Mouse (Mus musculus): Measurements from ENCODE around the gene Saal1. TPM values are rescaled to one million over a fixed set of nuclear protein-coding genes. Genes with fewer than 3 reads are reported as not detected.

Saal1 gene
- polyA plus RNA-seq, 1 experiment from 2014 or later = 14.2 TPM

DNA sequence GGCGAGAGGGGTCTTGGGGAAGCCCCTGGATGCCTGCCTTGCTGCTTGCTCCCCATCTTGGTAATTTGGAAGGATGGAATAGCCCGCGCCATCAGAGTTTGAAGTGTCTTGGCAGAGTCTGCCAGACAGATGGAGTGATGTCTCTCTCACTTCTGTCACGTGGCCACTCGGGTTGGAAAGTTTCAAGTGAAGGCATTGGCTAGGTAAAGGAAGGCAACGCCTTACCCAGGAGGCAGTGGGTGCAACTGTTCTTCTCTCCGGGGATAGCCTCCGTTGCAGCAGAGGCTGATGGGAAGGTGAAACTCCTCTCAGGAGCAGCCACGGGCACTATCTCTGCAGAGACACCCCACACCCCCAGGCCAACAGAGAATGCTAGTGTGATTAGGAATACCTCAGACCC, 10.0 kb upstream of the Saal1 start:
- Histone ChIP-seq H3K27me3 (ENCODE audit: control insufficient read depth, insufficient read depth, low read length) (no peaks in the 10 kb centered on the region), H3K9ac (ENCODE audit: low read length) (no peak overlapping the region), H3K36me3 (ENCODE audit: control insufficient read depth, insufficient read depth, low read length) (no peaks in the 10 kb centered on the region), H3K4me1 (ENCODE audit: control insufficient read depth in 2 of 2, insufficient read depth in 2 of 2, low read length in 2 of 2) (no peaks in the 10 kb centered on the region; a peak in 1 of 4 replicates), H3K27ac (replicated peaks in 1 of 2; ENCODE audit: control insufficient read depth in 1 of 2, insufficient read depth in 1 of 2, low read depth in 2 of 2, low read length in 2 of 2) (no peak overlapping the region), H3K4me3 (ENCODE audit: control insufficient read depth in 1 of 2, insufficient read depth in 1 of 2, low read depth in 1 of 2, low read length in 2 of 2) (no peak overlapping the region), H3K9me3 (ENCODE audit: control insufficient read depth, low read length) (no peaks in the 10 kb centered on the region), H3K4me2 (ENCODE audit: low read length) (no peak overlapping the region)
- 71% methylated on average over 9 of the region's 9 CpGs for WGBS
- ATAC-seq (ENCODE audit: insufficient number of reproducible peaks, insufficient read depth, low FRiP score, low read depth) = no peak

DNA sequence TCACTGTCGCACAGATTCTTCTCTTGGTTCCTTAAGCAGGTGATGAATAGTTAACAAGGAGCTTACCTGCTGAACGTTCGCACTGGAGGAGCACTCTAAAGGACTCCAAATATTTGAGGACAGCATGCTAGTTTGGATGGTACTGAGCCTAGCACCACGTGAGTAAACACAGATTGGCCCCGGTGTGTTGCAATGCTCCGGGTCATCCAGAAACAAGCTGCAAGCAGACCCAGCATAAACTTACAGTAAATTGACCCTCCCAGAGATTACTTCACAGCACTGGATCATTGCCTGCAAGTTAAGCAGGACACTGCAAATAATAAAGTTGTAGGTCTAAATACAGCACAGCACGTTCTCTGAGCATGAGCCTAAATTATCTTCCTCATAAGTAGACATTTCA, 9.0 kb upstream of the Saal1 start:
- 59% methylated on average over 7 of the region's 7 CpGs for WGBS
- no peaks in the 10 kb centered on the region; a peak in 1 of 4 replicates for H3K4me1 ChIP-seq (ENCODE audit: control insufficient read depth in 2 of 2, insufficient read depth in 2 of 2, low read length in 2 of 2)
- H3K9ac ChIP-seq (ENCODE audit: low read length) = no peak overlapping the region
- H3K4me2 ChIP-seq (ENCODE audit: low read length) = no peak overlapping the region
- H3K9me3 ChIP-seq (ENCODE audit: control insufficient read depth, low read length) = no peaks in the 10 kb centered on the region
- no peak overlapping the region for H3K4me3 ChIP-seq (ENCODE audit: control insufficient read depth in 1 of 2, insufficient read depth in 1 of 2, low read depth in 1 of 2, low read length in 2 of 2)
- no peak overlapping the region for H3K27ac ChIP-seq (replicated peaks in 1 of 2; ENCODE audit: control insufficient read depth in 1 of 2, insufficient read depth in 1 of 2, low read depth in 2 of 2, low read length in 2 of 2)
- no peaks in the 10 kb centered on the region for H3K36me3 ChIP-seq (ENCODE audit: control insufficient read depth, insufficient read depth, low read length)
- H3K27me3 ChIP-seq (ENCODE audit: control insufficient read depth, insufficient read depth, low read length) = no peaks in the 10 kb centered on the region
- no peak for ATAC-seq (ENCODE audit: insufficient number of reproducible peaks, insufficient read depth, low FRiP score, low read depth)

DNA sequence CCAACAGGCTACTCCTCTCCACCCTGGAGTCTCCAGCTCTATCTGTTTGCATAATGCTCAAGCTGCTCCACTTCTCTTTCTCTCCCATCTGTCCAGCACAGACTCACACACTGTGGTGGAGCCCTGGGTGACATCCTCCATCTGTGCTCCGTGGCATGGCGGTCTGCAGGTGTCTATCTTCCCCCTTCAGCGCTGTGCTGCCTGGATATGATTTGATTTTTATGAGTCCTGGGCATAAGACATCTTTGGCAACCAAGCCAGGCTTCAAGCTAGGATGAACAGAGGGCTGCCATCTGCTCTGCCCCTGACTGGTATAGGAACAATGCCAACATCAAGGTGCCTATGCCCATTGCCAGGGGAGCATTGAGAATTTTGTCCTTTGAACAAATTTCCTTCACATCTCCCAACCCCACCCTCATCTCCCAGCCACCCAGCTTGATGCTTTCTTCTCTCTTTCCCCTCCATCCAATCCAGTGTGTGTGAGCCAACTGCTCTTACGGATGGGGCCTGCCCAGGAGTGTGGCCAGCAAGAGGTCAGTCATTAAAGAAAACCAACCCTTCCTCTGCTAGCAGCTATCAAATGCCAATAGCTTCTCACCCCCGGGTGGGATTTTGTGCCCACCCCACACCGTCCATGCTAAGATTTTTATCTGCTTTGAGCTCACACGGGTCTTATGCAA, 8.3 kb upstream of the Saal1 start:
- 77% methylated on average over 7 of the region's 7 CpGs for WGBS
- no peaks in the 10 kb centered on the region for H3K27me3 ChIP-seq (ENCODE audit: control insufficient read depth, insufficient read depth, low read length)
- H3K9me3 ChIP-seq (ENCODE audit: control insufficient read depth, low read length) = no peaks in the 10 kb centered on the region
- no peaks in the 10 kb centered on the region for H3K36me3 ChIP-seq (ENCODE audit: control insufficient read depth, insufficient read depth, low read length)
- no peak overlapping the region for H3K4me3 ChIP-seq (ENCODE audit: control insufficient read depth in 1 of 2, insufficient read depth in 1 of 2, low read depth in 1 of 2, low read length in 2 of 2)
- ATAC-seq (ENCODE audit: insufficient number of reproducible peaks, insufficient read depth, low FRiP score, low read depth) = no peak
- H3K4me1 ChIP-seq (ENCODE audit: control insufficient read depth in 2 of 2, insufficient read depth in 2 of 2, low read length in 2 of 2) = no peaks in the 10 kb centered on the region; a peak in 1 of 4 replicates
- H3K9ac ChIP-seq (ENCODE audit: low read length) = no peak overlapping the region
- H3K27ac ChIP-seq (replicated peaks in 1 of 2; ENCODE audit: control insufficient read depth in 1 of 2, insufficient read depth in 1 of 2, low read depth in 2 of 2, low read length in 2 of 2) = no peak overlapping the region
- H3K4me2 ChIP-seq (ENCODE audit: low read length) = no peak overlapping the region

DNA sequence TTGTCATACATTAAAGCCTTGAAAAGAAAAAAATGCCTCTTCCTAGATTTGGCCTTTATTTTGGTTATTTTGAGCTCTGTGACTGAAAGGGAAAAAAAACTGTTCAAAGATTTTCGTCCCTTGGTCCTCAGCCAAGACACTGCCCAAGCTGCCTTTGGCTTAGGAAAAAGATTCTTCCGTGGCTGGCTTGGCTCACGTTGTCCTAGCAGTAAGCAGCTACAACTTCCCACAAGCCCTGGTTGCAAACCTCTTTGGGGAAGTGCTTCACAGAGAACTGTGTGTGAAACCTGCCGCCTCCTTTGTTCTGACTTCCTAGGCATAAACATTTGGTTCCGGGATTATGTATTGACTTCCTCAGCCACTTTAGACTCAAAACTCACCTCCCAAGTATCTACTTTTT, 6.4 kb upstream of the Saal1 start:
- no peaks in the 10 kb centered on the region for H3K9me3 ChIP-seq (ENCODE audit: control insufficient read depth, low read length)
- no peak overlapping the region for H3K4me3 ChIP-seq (ENCODE audit: control insufficient read depth in 1 of 2, insufficient read depth in 1 of 2, low read depth in 1 of 2, low read length in 2 of 2)
- no peak overlapping the region for H3K4me2 ChIP-seq (ENCODE audit: low read length)
- no peaks in the 10 kb centered on the region for H3K36me3 ChIP-seq (ENCODE audit: control insufficient read depth, insufficient read depth, low read length)
- no peak overlapping the region for H3K27ac ChIP-seq (replicated peaks in 1 of 2; ENCODE audit: control insufficient read depth in 1 of 2, insufficient read depth in 1 of 2, low read depth in 2 of 2, low read length in 2 of 2)
- ATAC-seq (ENCODE audit: insufficient number of reproducible peaks, insufficient read depth, low FRiP score, low read depth) = no peak
- H3K9ac ChIP-seq (ENCODE audit: low read length) = no peak overlapping the region
- H3K4me1 ChIP-seq (ENCODE audit: control insufficient read depth in 2 of 2, insufficient read depth in 2 of 2, low read length in 2 of 2) = no peaks in the 10 kb centered on the region; a peak in 1 of 4 replicates
- WGBS = 45% methylated on average over 5 of the region's 5 CpGs
- H3K27me3 ChIP-seq (ENCODE audit: control insufficient read depth, insufficient read depth, low read length) = no peaks in the 10 kb centered on the region

DNA sequence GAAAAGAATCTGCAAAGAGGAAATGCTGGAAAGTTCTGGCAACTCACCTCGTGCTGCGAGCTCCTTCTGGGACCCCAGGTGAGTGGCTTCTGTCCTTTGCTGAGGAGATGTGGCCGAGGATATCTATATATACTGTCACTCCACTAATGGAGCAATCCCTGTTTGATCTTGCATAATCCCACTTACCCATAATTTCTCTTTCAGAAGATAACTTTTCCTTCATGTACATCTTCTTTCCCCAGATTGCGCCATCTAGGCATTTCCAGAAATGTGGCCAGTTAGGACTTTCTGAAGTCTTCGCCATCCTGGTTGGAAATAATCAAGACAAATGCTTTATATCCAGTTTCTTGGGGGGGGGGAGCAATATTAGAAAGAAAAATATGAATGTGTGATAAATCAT, 5.1 kb upstream of the Saal1 start, which contains the start of gene Saa3:
Gene Saa3 (minus strand): TSS at position 101 of the 400 bp plus-strand sequence.
- no peak within 1 kb of the TSS for H3K9ac ChIP-seq (ENCODE audit: low read length)
- WGBS = 78% methylated on average over 5 of the region's 5 CpGs

DNA sequence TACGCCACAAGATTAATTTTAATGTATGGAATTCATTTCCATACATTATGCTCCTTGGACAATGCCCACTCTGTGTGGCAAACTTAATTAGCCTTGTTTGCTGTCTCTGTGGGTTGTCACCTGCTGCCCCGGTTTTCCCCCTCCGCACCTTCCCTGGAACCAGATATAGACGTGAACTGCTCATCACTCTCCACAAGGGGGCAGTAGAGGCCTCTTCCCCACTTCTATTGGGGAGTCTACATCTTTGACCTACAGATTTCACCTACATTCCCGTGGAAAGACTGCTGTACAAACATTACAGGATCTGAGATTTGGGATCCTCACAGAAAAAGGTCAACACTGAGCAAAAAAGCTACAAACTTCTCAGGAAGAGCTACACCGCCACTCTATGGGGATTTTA, 4.0 kb upstream of the Saal1 start:
- no peaks in the 10 kb centered on the region for H3K9me3 ChIP-seq (ENCODE audit: control insufficient read depth, low read length)
- 29% methylated on average over 6 of the region's 6 CpGs for WGBS
- no peak overlapping the region for H3K4me2 ChIP-seq (ENCODE audit: low read length)
- H3K27me3 ChIP-seq (ENCODE audit: control insufficient read depth, insufficient read depth, low read length) = no peaks in the 10 kb centered on the region
- H3K9ac ChIP-seq (ENCODE audit: low read length) = no peak overlapping the region
- H3K4me3 ChIP-seq (ENCODE audit: control insufficient read depth in 1 of 2, insufficient read depth in 1 of 2, low read depth in 1 of 2, low read length in 2 of 2) = no peak overlapping the region
- no peak for ATAC-seq (ENCODE audit: insufficient number of reproducible peaks, insufficient read depth, low FRiP score, low read depth)
- H3K36me3 ChIP-seq (ENCODE audit: control insufficient read depth, insufficient read depth, low read length) = no peaks in the 10 kb centered on the region
- peaks cover 0 to 4% of the 10 kb centered on the region in 2 experiments; a peak in 3 of 4 replicates for H3K4me1 ChIP-seq (ENCODE audit: control insufficient read depth in 2 of 2, insufficient read depth in 2 of 2, low read length in 2 of 2)
- H3K27ac ChIP-seq (replicated peaks in 1 of 2; ENCODE audit: control insufficient read depth in 1 of 2, insufficient read depth in 1 of 2, low read depth in 2 of 2, low read length in 2 of 2) = no peak overlapping the region

More for the DNA sequence above, 5.1 kb upstream of the Saal1 start, which contains the start of gene Saa3:
- Histone ChIP-seq H3K4me2 (ENCODE audit: low read length) (no peak within 1 kb of the TSS), H3K27ac (replicated peaks in 1 of 2; ENCODE audit: control insufficient read depth in 1 of 2, insufficient read depth in 1 of 2, low read depth in 2 of 2, low read length in 2 of 2) (no peak within 1 kb of the TSS), H3K4me1 (ENCODE audit: control insufficient read depth in 2 of 2, insufficient read depth in 2 of 2, low read length in 2 of 2) (no peaks in the 10 kb centered on the region; a peak in 1 of 4 replicates), H3K27me3 (ENCODE audit: control insufficient read depth, insufficient read depth, low read length) (no peaks in the 10 kb centered on the region), H3K9me3 (ENCODE audit: control insufficient read depth, low read length) (no peaks in the 10 kb centered on the region), H3K4me3 (ENCODE audit: control insufficient read depth in 1 of 2, insufficient read depth in 1 of 2, low read depth in 1 of 2, low read length in 2 of 2) (no peak within 1 kb of the TSS), H3K36me3 (ENCODE audit: control insufficient read depth, insufficient read depth, low read length) (no peaks in the 10 kb centered on the region)
- no peak for ATAC-seq (ENCODE audit: insufficient number of reproducible peaks, insufficient read depth, low FRiP score, low read depth)

DNA sequence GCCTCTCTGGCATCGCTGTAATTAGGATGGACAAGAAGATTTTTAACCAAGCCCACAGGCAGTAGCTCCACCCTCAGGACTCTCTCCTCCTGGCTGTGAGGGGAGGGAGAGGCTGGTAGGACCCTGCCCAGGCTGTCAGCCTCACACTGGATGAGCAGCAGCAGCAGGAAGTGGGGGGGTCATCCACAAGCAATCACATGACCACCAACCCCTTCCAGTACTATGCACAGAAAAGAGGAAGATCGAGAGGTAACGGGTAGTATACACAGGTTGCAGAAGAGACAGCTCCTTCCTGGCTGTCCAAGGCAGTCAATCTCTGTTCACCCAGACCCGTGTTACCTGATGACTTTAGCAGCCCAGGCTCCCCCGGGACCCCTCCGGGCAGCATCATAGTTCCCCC, 1.8 kb upstream of the Saal1 start:
- H3K9ac ChIP-seq (ENCODE audit: low read length) = no peak overlapping the region
- H3K4me3 ChIP-seq (ENCODE audit: control insufficient read depth in 1 of 2, insufficient read depth in 1 of 2, low read depth in 1 of 2, low read length in 2 of 2) = no peak overlapping the region
- H3K4me2 ChIP-seq (ENCODE audit: low read length) = no peak overlapping the region
- H3K27ac ChIP-seq (replicated peaks in 1 of 2; ENCODE audit: control insufficient read depth in 1 of 2, insufficient read depth in 1 of 2, low read depth in 2 of 2, low read length in 2 of 2) = no peak overlapping the region
- no peaks in the 10 kb centered on the region for H3K9me3 ChIP-seq (ENCODE audit: control insufficient read depth, low read length)
- no peak for ATAC-seq (ENCODE audit: insufficient number of reproducible peaks, insufficient read depth, low FRiP score, low read depth)
- peaks cover 0 to 8% of the 10 kb centered on the region in 2 experiments; a peak in 3 of 4 replicates for H3K4me1 ChIP-seq (ENCODE audit: control insufficient read depth in 2 of 2, insufficient read depth in 2 of 2, low read length in 2 of 2)
- no peaks in the 10 kb centered on the region for H3K27me3 ChIP-seq (ENCODE audit: control insufficient read depth, insufficient read depth, low read length)
- 52% methylated on average over 6 of the region's 6 CpGs for whole genome bisulfite sequencing
- peaks cover 11% of the 10 kb centered on the region for H3K36me3 ChIP-seq (ENCODE audit: control insufficient read depth, insufficient read depth, low read length)

DNA sequence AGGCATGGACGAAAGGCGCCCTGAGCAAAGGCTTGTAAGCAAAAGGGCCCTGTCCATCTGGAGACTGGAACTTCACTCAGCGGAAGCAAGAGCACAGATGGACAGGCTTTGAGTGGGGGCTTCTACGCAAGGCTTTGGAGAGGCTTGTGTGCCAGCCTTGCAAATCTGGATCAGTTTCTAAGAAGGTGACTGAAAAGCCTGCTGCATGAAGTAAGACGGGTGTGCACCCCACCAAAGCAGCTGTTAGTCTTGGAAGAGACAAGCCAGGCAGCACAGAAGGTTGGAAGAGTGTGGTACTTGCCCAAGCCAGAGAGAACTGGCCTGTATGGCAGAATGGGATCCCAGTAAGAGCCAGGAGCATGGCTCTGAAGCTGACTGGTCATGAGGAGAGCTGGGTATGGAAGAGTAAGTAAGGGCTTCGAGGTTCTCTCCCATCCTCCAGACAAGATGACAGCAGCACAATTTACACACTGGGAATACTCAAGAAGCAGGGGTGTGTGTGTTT, 9.9 kb downstream of the Saal1 start:
- Histone ChIP-seq H3K4me3 (ENCODE audit: control insufficient read depth in 1 of 2, insufficient read depth in 1 of 2, low read depth in 1 of 2, low read length in 2 of 2) (no peak overlapping the region), H3K9ac (ENCODE audit: low read length) (no peak overlapping the region), H3K4me1 (ENCODE audit: control insufficient read depth in 2 of 2, insufficient read depth in 2 of 2, low read length in 2 of 2) (no peaks in the 10 kb centered on the region), H3K27ac (replicated peaks in 1 of 2; ENCODE audit: control insufficient read depth in 1 of 2, insufficient read depth in 1 of 2, low read depth in 2 of 2, low read length in 2 of 2) (no peak overlapping the region), H3K36me3 (ENCODE audit: control insufficient read depth, insufficient read depth, low read length) (peaks cover 88% of the 10 kb centered on the region), H3K27me3 (ENCODE audit: control insufficient read depth, insufficient read depth, low read length) (no peaks in the 10 kb centered on the region), H3K4me2 (ENCODE audit: low read length) (no peak overlapping the region), H3K9me3 (ENCODE audit: control insufficient read depth, low read length) (no peaks in the 10 kb centered on the region)
- 92% methylated on average over 6 of the region's 6 CpGs for WGBS
- ATAC-seq (ENCODE audit: insufficient number of reproducible peaks, insufficient read depth, low FRiP score, low read depth) = no peak
